Mouse (Mus musculus) myocyte (in vitro differentiated cells): ENCODE data around the gene Rab40b. TPM values are rescaled to one million over a fixed set of nuclear protein-coding genes. Genes with fewer than 3 reads are reported as not detected.

ENCODE experiments used
- H3K27me3 ChIP-seq: one replicate; pipeline ENCODE4 v1.6.1; 2011; ENCODE audit not compliant: control insufficient read depth, insufficient read depth, insufficient read length
- H3K36me3 ChIP-seq: one replicate; pipeline ENCODE4 v1.6.1; 2011; ENCODE audit not compliant: control insufficient read depth, insufficient read depth
- H3K4me2 ChIP-seq: one replicate; pipeline ENCODE4 v1.6.1; 2011; ENCODE audit warnings: low read depth, control low read depth
- H3K4me3 ChIP-seq: one replicate; pipeline ENCODE4 v1.5.1; 2011; ENCODE audit warnings: mild to moderate bottlenecking, control low read depth, moderate library complexity
- H3K79me2 ChIP-seq: one replicate; pipeline ENCODE4 v1.6.1; 2011; ENCODE audit not compliant: control insufficient read depth, insufficient read depth
- H3ac ChIP-seq: one replicate; pipeline ENCODE4 v1.6.1; 2011; ENCODE audit not compliant: control insufficient read depth, insufficient read length
- CEBPB ChIP-seq: IDR thresholded peaks from 2 replicates; pipeline ENCODE4 v1.6.1; 2011; ENCODE audit warnings: mild to moderate bottlenecking, moderate library complexity; ENCODE audit not compliant: poor library complexity, insufficient read depth, severe bottlenecking
- E2F4 ChIP-seq: IDR thresholded peaks from one replicate; pipeline ENCODE4 v1.6.1; 2011; ENCODE audit warnings: mild to moderate bottlenecking, control low read depth, moderate library complexity; ENCODE audit not compliant: insufficient read depth
- MAX ChIP-seq: IDR thresholded peaks from one replicate; pipeline ENCODE4 v1.6.1; 2011; ENCODE audit warnings: low read depth, mild to moderate bottlenecking, control low read depth
- MYOD1 ChIP-seq, 3 experiments: IDR thresholded peaks; one replicate each; pipeline ENCODE4 v1.6.1; 2011; ENCODE audit warnings: control low read depth in 2 of 3, low read depth in 2 of 3, mild to moderate bottlenecking in 2 of 3, moderate library complexity in 1 of 3; ENCODE audit not compliant: insufficient read length in 2 of 3, control insufficient read depth in 1 of 3
- MYOG ChIP-seq, 3 experiments: IDR thresholded peaks; one replicate each; pipeline ENCODE4 v1.6.1; 2011; ENCODE audit warnings: control low read depth in 2 of 3, low read depth in 2 of 3, mild to moderate bottlenecking in 2 of 3; ENCODE audit not compliant: insufficient read length in 2 of 3, control insufficient read depth in 1 of 3, insufficient read depth in 1 of 3
- POLR2A ChIP-seq: IDR thresholded peaks from one replicate; pipeline ENCODE4 v1.6.1; 2011; ENCODE audit warnings: low read depth, mild to moderate bottlenecking, control low read depth, moderate library complexity; ENCODE audit not compliant: insufficient read length
- POLR2AphosphoS2 ChIP-seq: IDR thresholded peaks from one replicate; pipeline ENCODE4 v1.6.1; 2011; ENCODE audit warnings: low read depth, control low read depth; ENCODE audit not compliant: insufficient read length
- REST ChIP-seq: IDR thresholded peaks from one replicate; pipeline ENCODE4 v1.6.1; 2011; ENCODE audit warnings: mild to moderate bottlenecking, control low read depth, moderate library complexity; ENCODE audit not compliant: insufficient read depth, insufficient read length
- SRF ChIP-seq: IDR thresholded peaks from one replicate; pipeline ENCODE4 v1.6.1; 2011; ENCODE audit warnings: low read depth; ENCODE audit not compliant: control insufficient read depth, insufficient read length
- TCF12 ChIP-seq: IDR thresholded peaks from one replicate; pipeline ENCODE4 v1.6.1; 2011; ENCODE audit warnings: mild to moderate bottlenecking, control low read depth; ENCODE audit not compliant: poor library complexity, insufficient read depth, severe bottlenecking
- TCF3 ChIP-seq: IDR thresholded peaks from one replicate; pipeline ENCODE4 v1.6.1; 2011; ENCODE audit warnings: low read depth, control low read depth; ENCODE audit not compliant: insufficient read length
- USF1 ChIP-seq: IDR thresholded peaks from one replicate; pipeline ENCODE4 v1.6.1; 2011; ENCODE audit warnings: low read depth, mild to moderate bottlenecking, control low read depth, moderate library complexity
- polyA plus RNA-seq: library from polyadenylated mRNA; unstranded; fragments of >200 nt; fragmentation: generic; extraction: Trizol; gene quantifications from one replicate; pipeline ENCODE4 v1.2.1, GENCODE M21; 2012; ENCODE audit warnings: missing spikeins

Rab40b gene
- polyA plus RNA-seq, 1 experiment, result 13.5 TPM

GRCm38 (mm10) chr11:121339647-121340046, 48.4 kb downstream of the Rab40b start:
- H3K4me2 ChIP-seq, result no peak overlapping the region
- peaks cover 24% of the 10 kb centered on the region for H3K36me3 ChIP-seq
- peaks cover 30% of the 10 kb centered on the region for H3K79me2 ChIP-seq
- no peak overlapping the region for H3K4me3 ChIP-seq
- no peak overlapping the region for H3ac ChIP-seq
- no peaks in the 10 kb centered on the region for H3K27me3 ChIP-seq
- TF ChIP-seq CEBPB, result no peak
- TF ChIP-seq MAX, result no peak
- TF ChIP-seq TCF12, result no peak
- TF ChIP-seq TCF3, result no peak
- TF ChIP-seq REST, result no peak
- no peak for TF ChIP-seq POLR2A
- no peak for TF ChIP-seq SRF
- TF ChIP-seq E2F4, result no peak
- TF ChIP-seq MYOG (IDR thresholded peaks at IDR 0.05; ENCODE audit: control insufficient read depth in 1 of 3, insufficient read depth in 1 of 3, insufficient read length in 2 of 3, low read depth in 2 of 3), result no peak
- TF ChIP-seq MYOD1 (IDR thresholded peaks at IDR 0.05; ENCODE audit: control insufficient read depth in 1 of 3, insufficient read length in 2 of 3, low read depth in 2 of 3), result no peak
- no peak for TF ChIP-seq POLR2AphosphoS2
- TF ChIP-seq USF1, result no peak

- no peak overlapping the region for H3K4me3 ChIP-seq
- no peak overlapping the region for H3ac ChIP-seq
- H3K79me2 ChIP-seq, result no peaks in the 10 kb centered on the region
- no peak overlapping the region for H3K4me2 ChIP-seq
- H3K27me3 ChIP-seq, result no peaks in the 10 kb centered on the region
- no peak for TF ChIP-seq MAX
- TF ChIP-seq E2F4, result no peak
- no peak for TF ChIP-seq MYOD1 (IDR thresholded peaks at IDR 0.05; ENCODE audit: control insufficient read depth in 1 of 3, insufficient read length in 2 of 3, low read depth in 2 of 3)
- no peak for TF ChIP-seq MYOG (IDR thresholded peaks at IDR 0.05; ENCODE audit: control insufficient read depth in 1 of 3, insufficient read depth in 1 of 3, insufficient read length in 2 of 3, low read depth in 2 of 3)
- no peak for TF ChIP-seq POLR2A
- TF ChIP-seq SRF, result no peak
- no peak for TF ChIP-seq TCF12
- TF ChIP-seq USF1, result no peak
- TF ChIP-seq POLR2AphosphoS2, result no peak
- TF ChIP-seq REST, result no peak
- peaks cover 71% of the 10 kb centered on the region for H3K36me3 ChIP-seq
Measured at GRCm38 (mm10) chr11:121331641-121332040, 56.4 kb downstream of the Rab40b start.

- no peak overlapping the region for H3ac ChIP-seq
- TF ChIP-seq REST (no peak), POLR2AphosphoS2 (no peak), POLR2A (no peak), TCF3 (no peak), MYOG (IDR thresholded peaks at IDR 0.05; ENCODE audit: control insufficient read depth in 1 of 3, insufficient read depth in 1 of 3, insufficient read length in 2 of 3, low read depth in 2 of 3) (no peak), CEBPB (no peak), E2F4 (no peak), USF1 (no peak), MAX (no peak)
- H3K4me2 ChIP-seq, result no peak overlapping the region
- no peak overlapping the region for H3K4me3 ChIP-seq
- no peaks in the 10 kb centered on the region for H3K27me3 ChIP-seq
- H3K79me2 ChIP-seq, result no peaks in the 10 kb centered on the region
- H3K36me3 ChIP-seq, result peaks cover 63% of the 10 kb centered on the region
Measured at GRCm38 (mm10) chr11:121328619-121329018, 59.4 kb downstream of the Rab40b start.

GRCm38 (mm10) chr11:121328206-121328605, 59.8 kb downstream of the Rab40b start:
- Histone ChIP-seq H3ac (no peak overlapping the region), H3K27me3 (no peaks in the 10 kb centered on the region), H3K4me3 (no peak overlapping the region), H3K36me3 (peaks cover 61% of the 10 kb centered on the region), H3K4me2 (no peak overlapping the region), H3K79me2 (no peaks in the 10 kb centered on the region)
- TF ChIP-seq MAX, result no peak
- TF ChIP-seq E2F4, result no peak
- no peak for TF ChIP-seq POLR2A
- TF ChIP-seq TCF3, result no peak
- no peak for TF ChIP-seq CEBPB
- no peak for TF ChIP-seq USF1
- TF ChIP-seq POLR2AphosphoS2, result no peak
- no peak for TF ChIP-seq SRF
- no peak for TF ChIP-seq MYOG (IDR thresholded peaks at IDR 0.05; ENCODE audit: control insufficient read depth in 1 of 3, insufficient read depth in 1 of 3, insufficient read length in 2 of 3, low read depth in 2 of 3)
- TF ChIP-seq MYOD1 (IDR thresholded peaks at IDR 0.05; ENCODE audit: control insufficient read depth in 1 of 3, insufficient read length in 2 of 3, low read depth in 2 of 3), result no peak
- TF ChIP-seq REST, result no peak
- no peak for TF ChIP-seq TCF12

GRCm38 (mm10) chr11:121326681-121327080, 61.4 kb downstream of the Rab40b start:
- H3K79me2 ChIP-seq, result no peaks in the 10 kb centered on the region
- no peak for TF ChIP-seq TCF12
- no peak for TF ChIP-seq REST
- TF ChIP-seq E2F4, result no peak
- TF ChIP-seq POLR2AphosphoS2, result no peak
- TF ChIP-seq TCF3, result no peak
- TF ChIP-seq MYOG (IDR thresholded peaks at IDR 0.05; ENCODE audit: control insufficient read depth in 1 of 3, insufficient read depth in 1 of 3, insufficient read length in 2 of 3, low read depth in 2 of 3), result no peak
- TF ChIP-seq MYOD1 (IDR thresholded peaks at IDR 0.05; ENCODE audit: control insufficient read depth in 1 of 3, insufficient read length in 2 of 3, low read depth in 2 of 3), result no peak
- no peak overlapping the region for H3ac ChIP-seq
- peaks cover 49% of the 10 kb centered on the region for H3K36me3 ChIP-seq
- H3K4me3 ChIP-seq, result no peak overlapping the region
- H3K4me2 ChIP-seq, result no peak overlapping the region
- H3K27me3 ChIP-seq, result no peaks in the 10 kb centered on the region
